Mouse (Mus musculus) Patski (cell line): ENCODE data around the gene Rubcn. TPM values are rescaled to one million over a fixed set of nuclear protein-coding genes. Genes with fewer than 3 reads are reported as not detected.
"Not testable (repeated sequence)": the region's sequence is repeated elsewhere in the genome, so short reads cannot be mapped to it uniquely, and the experiment has no call there.

Experiments used
- ATAC-seq: fragments of 100-300 bp; one replicate; pipeline ENCODE4 v1.8.0; 2021
- CTCF ChIA-PET: fragments of 350-600 bp; sonication (Branson Sonifier 250); formaldehyde crosslinking; loops from one replicate; lab custom pipeline; 2022; ENCODE audit warnings: inconsistent platforms; lab: Charles Lee
- POLR2A ChIA-PET: fragments of 350-600 bp; sonication (Branson Sonifier 250); formaldehyde crosslinking; loops from one replicate; lab custom pipeline; 2022; ENCODE audit warnings: antibody characterized with exemption, inconsistent platforms; lab: Charles Lee
- DNase-seq: peaks from one replicate; pipeline ENCODE4 v3.0.0-alpha.2; 2011; ENCODE audit warnings: low read depth, low spot score
- H3K27me3 ChIP-seq: fragments of 371-371 bp; one replicate; pipeline ENCODE4 v1.5.1; 2021
- CTCF ChIP-seq: fragments of 100-300 bp; IDR thresholded peaks from one replicate; pipeline ENCODE4 v1.5.1; 2021
- in situ Hi-C: fragments of 300-500 bp; cut with MboI; formaldehyde crosslinking; loops from 3 replicates; pipeline ENCODE4 v1.11.1; 2018; ENCODE audit warnings: low pct_unique_long_range_greater_than_20kb, mixed read lengths
- polyA plus RNA-seq: library from polyadenylated mRNA; unstranded; gene quantifications from one replicate; pipeline ENCODE4 v1.2.3, GENCODE M21; 2021

Gene Rubcn
- 39.2 TPM for polyA plus RNA-seq

DNA sequence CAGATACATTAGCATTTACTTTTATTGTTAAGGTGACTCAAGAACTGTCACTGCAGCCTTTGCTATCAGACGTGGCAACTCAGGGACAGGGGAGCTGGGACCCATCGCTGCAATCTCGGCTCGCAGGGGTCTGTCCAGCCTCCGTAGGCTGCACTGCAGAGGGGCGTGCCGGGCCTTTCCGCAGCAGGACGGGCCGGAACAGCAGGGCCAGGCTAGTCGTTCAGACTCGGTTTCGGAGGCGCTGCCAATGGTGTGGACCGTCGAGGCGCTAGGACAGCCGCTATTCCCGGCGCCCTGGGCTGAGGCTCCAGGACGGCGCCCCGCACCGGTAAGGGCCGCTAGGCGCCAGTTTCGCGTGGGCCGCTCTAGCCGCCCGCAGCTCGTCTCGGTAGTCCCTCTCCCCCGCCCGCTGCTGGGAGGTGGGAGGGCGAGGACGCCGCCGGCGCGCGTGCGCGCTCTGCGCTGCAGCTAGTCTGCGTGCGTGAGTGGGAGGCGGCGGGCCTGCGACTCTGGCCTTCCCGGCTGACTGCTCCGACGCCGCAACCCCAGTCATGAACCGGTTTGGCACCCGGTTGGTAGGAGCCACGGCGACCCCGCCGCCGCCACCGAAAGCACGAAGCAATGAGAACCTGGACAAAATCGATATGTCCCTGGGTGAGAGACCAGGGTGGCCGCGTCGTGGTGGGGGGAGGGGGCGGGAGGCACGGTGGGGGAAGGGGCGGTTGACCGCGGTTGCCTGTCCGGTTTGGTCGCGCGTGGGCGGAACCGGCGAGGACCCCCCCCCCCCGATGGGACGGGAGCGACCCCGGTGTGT is at the start of gene Rubcn, which contains the start of gene Fyttd1:
Gene Rubcn (minus strand): TSS at position 424 of the 814 bp plus-strand sequence.
Gene Fyttd1 (plus strand): TSS at position 158 of the 814 bp plus-strand sequence.
- ChIA-PET CTCF (interaction anchor here (1.6 to 1.9 kb wide), 4 partner anchors 10 to 25 kb away, joined by 3 to 12 read pairs (median 6); no protein-coding TSS in a partner anchor), POLR2A (interaction anchor here (0.7 to 1.5 kb wide), 3 partner anchors 13 to 24 kb away, joined by 3 to 7 read pairs (median 4); no protein-coding TSS in a partner anchor)
- DNase-seq (peak; percentile 61), ATAC-seq (peak; percentile 76)
- no peaks in the 10 kb centered on the region for H3K27me3 ChIP-seq
- TF ChIP-seq CTCF: peak; percentile 97
- in situ Hi-C loops: no loop called here

DNA sequence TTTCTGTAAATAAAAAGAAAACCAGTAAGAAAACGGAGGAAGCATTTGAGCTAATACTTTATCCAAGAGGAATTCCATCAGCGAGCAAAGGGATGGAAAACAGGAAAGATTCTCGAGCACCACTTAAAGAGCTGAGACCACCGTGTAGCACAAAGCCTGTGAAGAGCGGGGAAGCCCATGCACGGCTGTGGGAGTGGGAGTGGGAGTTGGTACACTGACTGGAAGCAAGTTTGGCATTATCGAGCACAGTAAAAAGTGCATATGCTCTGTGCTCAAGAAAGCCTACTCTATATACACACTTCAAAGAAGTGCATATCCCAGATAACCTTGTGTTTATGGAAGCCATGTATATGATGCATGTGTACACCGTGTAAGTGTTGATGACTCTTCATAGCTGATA is 49.5 kb upstream of the Rubcn start:
- ChIA-PET CTCF (no interaction called here), POLR2A (no interaction called here)
- DNase-seq: no peak
- no peaks in the 10 kb centered on the region for H3K27me3 ChIP-seq
- ATAC-seq: no peak
- no peak for TF ChIP-seq CTCF
- in situ Hi-C loops: loop anchor here (10.0 to 25.0 kb wide), 3 partner anchors 1522 to 1990 kb away; no protein-coding TSS in a partner anchor

DNA sequence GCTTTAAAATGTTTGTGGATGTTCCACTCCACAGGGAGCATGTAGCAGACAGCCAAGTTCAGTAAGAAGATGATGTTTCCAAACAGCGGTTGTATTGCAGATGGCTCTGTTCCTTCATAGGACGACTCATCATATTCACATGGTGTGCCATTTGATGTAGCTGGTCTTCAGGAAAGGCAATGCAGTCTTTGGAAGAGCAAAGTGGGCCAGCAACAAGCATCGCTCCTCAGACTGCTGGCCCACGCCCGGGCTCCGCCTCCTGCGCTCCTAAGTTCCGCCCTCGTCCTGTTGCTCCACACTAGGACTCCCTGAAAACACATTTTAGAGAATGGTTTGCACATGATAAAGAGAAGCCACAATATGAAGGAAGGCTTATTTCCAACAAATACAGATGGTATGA is 49.1 kb upstream of the Rubcn start:
- DNase-seq, CTCF ChIA-PET, ATAC-seq, POLR2A ChIA-PET, H3K27me3 ChIP-seq: not testable (repeated sequence)
- in situ Hi-C loops: loop anchor here (10.0 to 25.0 kb wide), 3 partner anchors 1522 to 1989 kb away; no protein-coding TSS in a partner anchor

DNA sequence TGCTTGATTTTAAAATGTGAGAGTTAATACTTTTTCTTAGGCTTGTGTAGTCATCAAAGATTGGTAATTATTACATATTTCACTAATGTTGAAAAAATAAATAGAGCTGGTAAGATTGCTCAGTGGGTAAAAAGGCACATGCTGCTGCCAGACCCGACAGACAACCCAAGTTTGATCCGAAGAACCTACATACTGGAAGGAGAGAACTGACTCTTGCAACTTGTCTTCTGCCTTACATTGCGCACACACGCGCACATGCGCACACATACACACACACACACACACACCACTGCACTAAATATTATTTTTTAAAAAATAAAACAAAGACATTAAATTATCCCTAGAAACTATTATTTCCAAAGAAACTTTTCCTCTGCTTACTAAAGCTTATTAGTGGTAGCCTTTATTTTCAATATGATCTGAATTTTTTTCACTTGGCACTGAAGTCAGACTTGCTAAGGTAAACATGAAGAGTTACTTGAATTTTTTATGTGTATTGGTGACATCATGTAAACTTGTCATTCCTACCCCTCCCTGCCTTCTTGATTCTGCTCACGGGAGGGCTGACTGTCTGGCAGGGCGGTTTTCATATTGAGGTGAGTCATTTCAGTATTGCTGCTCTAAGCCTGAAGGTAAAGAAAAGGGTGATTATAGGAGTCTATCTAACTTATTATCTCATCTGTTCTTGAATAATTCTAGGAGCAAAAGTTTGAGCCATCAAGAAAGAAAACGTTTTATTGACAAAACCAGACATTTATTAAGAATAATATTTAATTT is 37.9 kb upstream of the Rubcn start:
- DNase-seq (no peak), ATAC-seq (no peak)
- no peaks in the 10 kb centered on the region for H3K27me3 ChIP-seq
- POLR2A ChIA-PET: no interaction called here
- CTCF ChIA-PET: interaction anchor here (1.3 to 2.0 kb wide), 2 partner anchors 12 to 17 kb away, joined by 3 to 6 read pairs; no protein-coding TSS in a partner anchor
- in situ Hi-C loops: no loop called here
- TF ChIP-seq CTCF: no peak

DNA sequence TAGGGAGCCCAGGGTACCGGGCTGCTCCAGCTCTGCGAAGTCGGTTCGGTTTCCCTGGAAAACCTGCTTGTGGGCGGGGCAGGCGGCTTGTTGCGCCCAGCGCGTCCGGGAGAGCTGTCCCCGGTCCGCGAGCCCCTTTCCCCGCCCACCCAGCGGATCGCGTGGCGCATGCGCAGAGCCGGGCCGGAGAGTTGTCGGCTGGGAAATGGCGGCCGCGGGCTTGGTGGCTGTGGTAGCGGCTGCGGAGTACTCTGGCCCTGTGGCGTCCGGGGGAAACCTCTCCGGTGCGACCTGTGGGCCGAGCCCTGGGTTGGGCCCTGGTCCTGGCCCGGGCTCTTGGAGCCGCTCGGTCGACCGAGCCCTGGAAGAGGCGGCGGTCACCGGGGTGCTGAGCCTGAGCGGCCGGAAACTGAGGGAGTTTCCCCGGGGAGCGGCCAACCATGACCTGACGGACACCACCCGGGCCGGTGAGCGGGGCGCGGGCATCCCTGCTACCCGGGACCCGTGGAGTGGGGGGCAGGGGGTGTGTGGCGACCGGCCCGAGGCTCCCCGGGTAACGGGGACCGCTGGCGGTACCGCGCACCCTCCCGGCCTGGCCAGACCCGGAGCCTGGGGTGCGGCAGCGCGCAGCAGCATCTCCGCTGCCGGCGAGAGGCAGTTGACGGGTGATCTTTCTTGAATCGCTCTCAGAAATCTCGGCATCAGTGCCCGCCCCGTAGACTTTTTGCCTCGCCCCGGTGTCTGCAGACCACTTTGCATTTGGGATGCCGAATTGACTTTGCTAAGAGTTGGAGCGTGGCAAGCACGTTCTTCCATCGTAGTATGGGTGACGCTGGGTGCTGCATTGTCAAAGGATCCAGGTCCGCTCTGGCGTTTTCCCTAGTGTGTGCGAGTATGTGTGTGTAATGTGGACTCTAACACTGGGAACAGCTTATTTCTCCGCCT is 36.6 kb upstream of the Rubcn start, which contains the start of gene Lrch3:
Gene Lrch3 (plus strand): TSS at position 164 of the 945 bp plus-strand sequence.
- peak; percentile 78 for ATAC-seq
- TF ChIP-seq CTCF: no peak
- in situ Hi-C loops: no loop called here
- CTCF ChIA-PET: interaction anchor here (1.3 to 2.0 kb wide), 2 partner anchors 11 to 15 kb away, joined by 3 to 6 read pairs; no protein-coding TSS in a partner anchor
- H3K27me3 ChIP-seq: no peaks in the 10 kb centered on the region
- DNase-seq: no peak
- POLR2A ChIA-PET: no interaction called here

- in situ Hi-C loops: no loop called here
- ATAC-seq (no peak), DNase-seq (no peak)
- no peaks in the 10 kb centered on the region for H3K27me3 ChIP-seq
- CTCF ChIA-PET: interaction anchor here (1.1 kb wide), 1 partner anchor 111 kb away, joined by 3 read pairs; no protein-coding TSS in a partner anchor
- POLR2A ChIA-PET: no interaction called here
- no peak for TF ChIP-seq CTCF
Measured at GRCm38 (mm10) chr16:32913212-32913611, 35.6 kb upstream of the Rubcn start.

- CTCF ChIA-PET: no interaction called here
- H3K27me3 ChIP-seq: no peaks in the 10 kb centered on the region
- no peak for TF ChIP-seq CTCF
- in situ Hi-C loops: no loop called here
- DNase-seq (no peak), ATAC-seq (no peak)
- POLR2A ChIA-PET: no interaction called here
Measured at GRCm38 (mm10) chr16:32906727-32907126, 29.2 kb upstream of the Rubcn start.

DNA sequence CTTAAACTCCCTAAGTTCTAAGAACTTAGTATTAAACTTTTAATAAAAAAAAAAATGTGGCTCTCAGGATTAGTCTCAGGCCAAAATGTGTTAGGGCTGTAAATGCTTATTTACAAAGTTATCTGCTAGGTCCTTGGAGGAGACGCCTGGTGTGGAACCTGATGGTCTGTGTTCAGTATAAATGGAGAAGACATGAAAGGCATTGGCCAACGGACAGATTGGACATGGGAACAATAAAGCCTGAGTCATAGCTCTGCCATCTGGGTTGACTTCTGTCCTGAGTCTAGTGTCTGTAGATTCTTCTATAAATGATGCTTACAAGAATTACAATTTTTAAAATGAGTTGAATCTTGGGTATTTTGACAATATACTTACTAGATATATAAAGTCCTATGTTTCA is 28.6 kb upstream of the Rubcn start:
- in situ Hi-C loops: no loop called here
- DNase-seq (no peak), ATAC-seq (no peak)
- ChIA-PET CTCF (no interaction called here), POLR2A (no interaction called here)
- no peak for TF ChIP-seq CTCF
- no peaks in the 10 kb centered on the region for H3K27me3 ChIP-seq

GRCm38 (mm10) chr16:32902051-32902428 is 24.5 kb upstream of the Rubcn start:
- H3K27me3 ChIP-seq: no peaks in the 10 kb centered on the region
- ChIA-PET POLR2A (no interaction called here), CTCF (interaction anchor here (1.0 to 1.4 kb wide), 3 partner anchors 8 to 37 kb away, joined by 3 to 4 read pairs (median 3); partner anchors contain the start of gene Fyttd1)
- in situ Hi-C loops: no loop called here
- DNase-seq (no peak), ATAC-seq (no peak)
- TF ChIP-seq CTCF: no peak
